Mouse (Mus musculus) G1E-ER4 (cell line): ENCODE data around the gene Pomgnt1. TPM values are rescaled to one million over a fixed set of nuclear protein-coding genes. Genes with fewer than 3 reads are reported as not detected.

ENCODE experiments used
- GATA1 ChIP-seq: IDR thresholded peaks from one replicate; pipeline ENCODE4 v1.8.0; 2012; ENCODE audit warnings: low read length, inconsistent platforms
- polyA plus RNA-seq: library from polyadenylated mRNA; stranded (reverse); fragments of >175 nt; gene quantifications from 2 replicates; pipeline ENCODE4 v1.2.3, GENCODE M21; 2012

Gene Pomgnt1
- polyA plus RNA-seq, 1 experiment = 12.0 TPM

GRCm38 (mm10) chr4:116152702-116153101, 29.1 kb downstream of the Pomgnt1 start:
- no peak for TF ChIP-seq GATA1

- TF ChIP-seq GATA1 = no peak
Observed at GRCm38 (mm10) chr4:116157882-116158281, 34.2 kb downstream of the Pomgnt1 start.

DNA sequence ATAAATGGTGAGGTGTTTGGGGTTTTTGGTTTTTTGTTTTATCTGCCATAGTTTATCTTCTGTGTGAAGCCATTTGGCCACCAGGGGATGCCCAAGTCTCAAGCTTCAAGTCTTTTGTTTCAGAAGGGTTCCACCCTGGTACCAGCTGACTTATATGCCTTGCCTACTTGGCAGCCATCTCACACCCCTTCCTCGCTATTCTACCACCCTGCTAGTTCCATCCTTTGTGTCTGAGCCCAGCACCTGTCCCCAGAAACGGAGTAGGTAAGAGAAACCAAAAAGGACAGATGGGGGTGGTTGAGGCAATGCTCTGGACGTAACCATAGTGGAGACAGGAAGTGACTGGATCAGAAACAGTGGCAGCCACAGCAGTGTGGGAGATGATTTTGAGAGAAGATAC, 36.3 kb downstream of the Pomgnt1 start:
- no peak for TF ChIP-seq GATA1

- TF ChIP-seq GATA1 = no peak
Observed at GRCm38 (mm10) chr4:116160769-116161168, 37.1 kb downstream of the Pomgnt1 start.

GRCm38 (mm10) chr4:116162142-116162541, 38.5 kb downstream of the Pomgnt1 start:
- TF ChIP-seq GATA1 = no peak

DNA sequence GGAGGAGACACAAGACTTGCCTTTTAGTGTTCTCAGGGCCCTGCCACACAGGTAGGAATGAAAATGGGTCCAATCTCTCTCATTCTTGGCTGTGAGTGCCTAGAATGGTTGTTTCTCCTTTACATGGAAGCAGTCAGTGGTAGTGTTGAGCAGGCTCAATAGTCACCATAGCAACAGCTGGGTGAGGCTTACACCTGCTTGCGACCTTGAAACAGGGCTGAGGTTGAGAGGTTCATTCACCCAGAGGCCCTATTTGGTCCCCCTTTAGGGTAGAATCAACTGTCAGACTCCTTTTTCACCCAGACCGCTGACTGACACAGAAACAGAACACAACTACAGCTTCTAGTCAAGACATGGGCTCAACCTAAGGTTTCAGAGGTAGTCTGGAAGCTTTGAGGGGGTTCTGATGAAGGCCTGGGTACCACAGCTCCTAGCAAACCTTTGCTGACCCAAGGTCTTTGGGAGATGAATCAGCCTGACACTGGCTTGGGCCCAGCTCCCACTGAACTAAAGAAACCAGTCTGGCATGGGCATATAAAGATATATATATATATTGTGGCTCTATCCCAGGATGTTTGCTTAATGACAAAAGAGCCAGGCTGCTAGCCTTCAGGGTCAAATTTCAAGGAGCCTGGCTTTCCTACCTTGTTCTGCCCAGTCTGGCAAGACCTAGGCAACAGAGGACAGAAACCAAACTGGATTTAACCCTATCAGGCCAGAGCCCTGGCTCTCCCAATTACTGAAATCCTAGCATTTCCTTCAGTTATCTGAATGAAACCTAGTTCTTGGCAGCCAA, 41.3 kb downstream of the Pomgnt1 start:
- TF ChIP-seq GATA1 = no peak

DNA sequence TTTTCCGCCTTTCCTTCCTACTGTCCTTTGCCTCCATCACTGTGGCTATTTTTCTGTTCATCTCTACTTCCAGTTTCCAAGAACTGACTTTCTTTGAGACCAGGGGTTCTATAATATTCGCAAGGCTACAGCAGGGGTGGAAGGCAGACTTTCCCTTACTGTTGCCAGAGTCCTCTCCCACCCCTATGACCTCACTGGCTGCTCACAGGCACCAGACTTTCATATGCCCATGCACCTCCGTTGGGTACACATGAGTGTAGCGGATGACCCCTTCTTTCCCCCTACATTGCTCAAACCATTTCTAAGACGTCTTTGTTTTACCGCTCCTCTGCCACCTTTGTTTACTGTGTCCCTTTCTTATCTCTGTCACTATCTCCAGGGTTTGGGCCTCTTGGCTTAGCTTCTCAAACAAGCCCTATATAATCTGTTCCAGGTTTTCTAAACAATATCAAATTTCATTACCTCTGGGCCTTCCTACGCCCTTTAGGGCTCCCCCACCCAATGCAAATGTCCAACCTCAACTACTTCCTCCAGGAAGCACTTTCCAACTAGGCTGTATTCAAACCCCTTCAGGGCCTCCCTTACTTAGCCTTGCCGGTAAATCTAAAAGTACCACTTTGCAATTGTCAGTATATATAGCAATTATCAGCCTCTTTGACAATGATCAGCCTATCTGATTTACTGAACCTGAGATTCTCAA, 42.2 kb downstream of the Pomgnt1 start:
- TF ChIP-seq GATA1 = no peak

- TF ChIP-seq GATA1 = no peak
Observed at GRCm38 (mm10) chr4:116167404-116167803, 43.8 kb downstream of the Pomgnt1 start, which contains the start of gene Tspan1. Gene Tspan1 (minus strand): TSS chr4:116167601.

- no peak for TF ChIP-seq GATA1
Observed at GRCm38 (mm10) chr4:116168617-116169352, 45.1 kb downstream of the Pomgnt1 start.

DNA sequence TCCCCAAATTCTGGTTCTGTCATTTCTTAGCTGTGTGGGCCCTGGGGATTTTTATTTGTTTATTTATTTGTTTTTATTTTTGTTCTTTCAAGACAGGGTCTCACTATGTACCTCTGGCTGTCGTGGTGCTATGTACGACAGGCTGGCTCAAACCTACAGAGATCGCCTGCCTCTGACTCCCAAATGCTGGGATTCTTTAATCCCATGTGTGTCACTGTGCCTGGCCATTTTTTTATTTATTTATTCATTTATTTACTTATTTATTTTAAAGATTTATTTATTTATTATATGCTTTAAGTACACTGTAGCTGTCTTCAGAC, 45.7 kb downstream of the Pomgnt1 start:
- no peak for TF ChIP-seq GATA1

- no peak for TF ChIP-seq GATA1
Observed at GRCm38 (mm10) chr4:116173072-116173471, 49.4 kb downstream of the Pomgnt1 start, which contains the start of the genes 1700042G07Rik and Gm49337. Gene 1700042G07Rik (plus strand): TSS chr4:116173372. Gene Gm49337 (plus strand): TSS chr4:116173384.

GRCm38 (mm10) chr4:116173752-116174151, 50.1 kb downstream of the Pomgnt1 start:
- TF ChIP-seq GATA1 = no peak

GRCm38 (mm10) chr4:116174466-116175116, 51.0 kb downstream of the Pomgnt1 start:
- no peak for TF ChIP-seq GATA1

- TF ChIP-seq GATA1 = no peak
Observed at GRCm38 (mm10) chr4:116175136-116175535, 51.5 kb downstream of the Pomgnt1 start.

DNA sequence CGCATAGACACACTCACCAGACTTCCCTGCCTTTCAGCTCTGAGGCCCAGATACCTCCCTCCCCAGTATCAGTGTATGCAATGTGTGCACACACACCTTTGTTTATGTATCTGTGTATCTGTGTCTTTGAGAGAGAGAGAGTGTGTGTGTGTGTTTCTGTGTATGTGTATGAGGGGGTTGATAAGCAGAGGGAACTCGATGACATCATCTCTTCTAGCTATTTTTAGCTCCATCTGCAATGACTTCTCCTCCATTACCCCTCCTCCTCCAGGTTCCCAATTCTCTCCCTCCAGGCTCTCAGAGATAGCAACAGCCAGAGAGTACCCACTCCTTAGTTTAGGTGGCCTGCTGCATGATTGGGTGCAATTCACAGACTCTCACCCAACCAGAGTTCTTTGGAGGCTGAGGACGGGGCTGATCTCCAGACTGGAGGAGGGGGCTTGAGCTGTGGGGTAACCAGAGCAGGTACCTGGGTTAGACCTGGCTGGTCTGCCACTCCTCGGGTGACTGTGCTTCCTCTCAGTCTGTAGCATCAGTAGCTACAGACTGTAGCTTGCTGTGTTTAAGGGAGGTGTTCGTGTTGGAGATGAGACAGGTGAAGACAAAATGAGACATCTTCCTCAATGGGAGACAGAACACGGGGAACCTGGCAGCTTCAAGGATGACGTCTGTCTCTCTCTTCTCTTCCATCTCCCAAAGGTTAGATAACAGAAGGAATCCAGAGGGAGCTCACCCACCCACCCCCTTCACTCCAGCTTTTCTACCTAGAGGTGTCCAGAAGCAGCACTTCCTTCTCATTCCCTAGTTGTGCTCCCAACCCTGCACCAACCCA, 52.3 kb downstream of the Pomgnt1 start:
- no peak for TF ChIP-seq GATA1
